Mouse (Mus musculus): ENCODE measurements around the gene Chst13. TPM values are rescaled to one million over a fixed set of nuclear protein-coding genes. Genes with fewer than 3 reads are reported as not detected.

Gene Chst13
- polyA plus RNA-seq, 1 experiment from 2014 or later, result 0.10 TPM

DNA sequence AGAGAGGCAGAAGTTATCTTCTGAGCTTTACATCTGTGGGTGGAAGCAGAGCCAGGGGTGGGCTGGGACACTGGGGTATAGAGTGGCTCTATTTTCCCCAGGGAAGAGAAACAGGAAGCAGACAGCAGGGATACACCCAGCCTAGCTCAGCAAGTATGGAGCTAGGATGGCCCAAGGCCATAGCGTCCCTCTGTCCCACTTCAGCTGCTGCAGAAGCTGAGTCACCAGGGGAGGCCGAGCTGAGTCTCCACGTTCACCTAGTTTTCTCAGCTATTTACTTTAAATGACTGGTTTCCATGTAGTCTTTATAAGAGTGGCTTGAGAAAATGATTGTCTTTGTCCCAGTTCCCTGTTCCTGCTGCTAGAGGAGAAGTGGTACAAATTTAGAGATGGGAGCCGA, 23.5 kb upstream of the Chst13 start:
- WGBS, result 70% methylated on average over 4 of the region's 4 CpGs
- ATAC-seq (ENCODE audit: insufficient number of reproducible peaks, low FRiP score), result no peak
- H3K36me3 ChIP-seq, result no peaks in the 10 kb centered on the region
- H3K27ac ChIP-seq (ENCODE audit: poor library complexity, severe bottlenecking), result no peak overlapping the region
- no peaks in the 10 kb centered on the region for H3K4me1 ChIP-seq (replicated peaks)
- H3K4me2 ChIP-seq, result no peak overlapping the region
- H3K9me3 ChIP-seq (replicated peaks), result no peaks in the 10 kb centered on the region
- no peak overlapping the region for H3K9ac ChIP-seq
- H3K4me3 ChIP-seq, result no peak overlapping the region
- H3K27me3 ChIP-seq (replicated peaks), result peaks cover 5% of the 10 kb centered on the region

DNA sequence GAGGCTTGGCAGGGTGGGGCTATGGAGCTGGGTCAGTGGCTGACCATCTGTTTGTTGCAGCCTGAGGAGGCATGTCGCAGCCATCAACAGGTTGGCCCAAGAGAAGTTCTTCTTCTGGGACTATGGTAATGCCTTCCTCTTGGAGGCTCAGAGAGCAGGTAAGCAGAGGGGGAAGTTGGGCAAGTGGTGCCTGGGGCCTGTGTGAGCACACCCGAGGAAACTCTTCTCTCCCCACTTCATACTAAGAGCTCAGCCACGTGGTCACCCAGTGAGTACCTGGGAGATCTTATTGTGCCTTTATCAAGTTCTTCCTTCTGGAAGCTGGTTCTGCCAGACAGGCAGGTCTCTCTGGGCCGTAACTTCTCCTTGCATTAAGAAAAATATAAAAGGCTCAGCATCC, 22.2 kb upstream of the Chst13 start:
- 75% methylated on average over 4 of the region's 4 CpGs for WGBS
- Histone ChIP-seq H3K4me2 (no peak overlapping the region), H3K27ac (ENCODE audit: poor library complexity, severe bottlenecking) (no peak overlapping the region), H3K4me3 (no peak overlapping the region), H3K9me3 (replicated peaks) (no peaks in the 10 kb centered on the region), H3K9ac (no peak overlapping the region), H3K36me3 (no peaks in the 10 kb centered on the region), H3K27me3 (replicated peaks) (peaks cover 7% of the 10 kb centered on the region), H3K4me1 (replicated peaks) (no peaks in the 10 kb centered on the region)
- no peak for ATAC-seq (ENCODE audit: insufficient number of reproducible peaks, low FRiP score)

DNA sequence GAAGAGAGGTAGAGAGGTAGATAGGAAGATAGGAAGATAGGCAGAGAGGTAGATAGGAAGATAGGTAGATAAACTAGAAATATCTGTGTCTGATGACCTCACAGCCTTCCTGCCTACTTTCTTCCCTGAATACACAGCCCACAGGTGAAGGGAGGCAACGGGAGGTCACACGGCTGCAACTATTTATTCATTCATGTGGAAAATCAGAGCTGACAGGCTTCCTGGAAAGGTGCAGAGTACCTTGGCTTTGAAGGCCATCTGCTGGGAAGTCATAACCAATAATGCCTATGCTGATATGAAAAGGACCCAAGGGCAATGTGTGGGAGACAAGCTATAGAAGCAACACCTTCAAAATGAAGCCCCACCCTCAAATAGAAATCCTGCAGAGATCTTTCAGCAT, 17.4 kb upstream of the Chst13 start:
- Histone ChIP-seq H3K4me2 (no peak overlapping the region), H3K27ac (ENCODE audit: poor library complexity, severe bottlenecking) (no peak overlapping the region), H3K36me3 (no peaks in the 10 kb centered on the region), H3K4me1 (replicated peaks) (no peaks in the 10 kb centered on the region), H3K9ac (no peak overlapping the region), H3K4me3 (no peak overlapping the region), H3K9me3 (replicated peaks) (no peaks in the 10 kb centered on the region), H3K27me3 (replicated peaks) (peaks cover 7% of the 10 kb centered on the region)
- ATAC-seq (ENCODE audit: insufficient number of reproducible peaks, low FRiP score), result no peak
- 69% methylated on average over 2 of the region's 2 CpGs for WGBS

DNA sequence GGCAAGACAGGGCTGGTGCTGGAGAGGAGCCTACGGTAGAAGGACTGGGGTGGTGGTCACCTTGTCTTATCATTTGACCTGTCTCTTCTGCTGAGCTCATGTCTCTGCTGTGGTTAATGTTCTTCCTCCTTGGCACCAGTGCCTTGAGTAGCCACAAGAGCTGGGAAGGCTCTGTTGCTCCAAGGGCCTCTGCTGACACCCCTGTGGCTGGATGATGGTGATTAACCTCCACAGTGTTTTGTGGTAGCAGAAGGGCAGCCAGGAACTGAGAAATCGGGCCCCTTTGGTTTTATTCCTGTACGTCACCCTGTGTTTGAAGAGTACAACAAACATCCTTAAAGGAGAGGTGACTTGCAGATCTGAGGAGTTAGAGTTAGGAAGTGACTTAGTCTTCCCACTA, 9.3 kb upstream of the Chst13 start:
- Histone ChIP-seq H3K9ac (no peak overlapping the region), H3K27me3 (replicated peaks) (0 out of 2 replicates have a peak, but pooled peaks cover 3% of the 10 kb centered on the region), H3K36me3 (no peaks in the 10 kb centered on the region), H3K27ac (ENCODE audit: poor library complexity, severe bottlenecking) (no peak overlapping the region), H3K4me1 (replicated peaks) (no peaks in the 10 kb centered on the region), H3K9me3 (replicated peaks) (no peaks in the 10 kb centered on the region), H3K4me3 (no peak overlapping the region), H3K4me2 (no peak overlapping the region)
- 77% methylated on average over 3 of the region's 3 CpGs for WGBS
- no peak for ATAC-seq (ENCODE audit: insufficient number of reproducible peaks, low FRiP score)

DNA sequence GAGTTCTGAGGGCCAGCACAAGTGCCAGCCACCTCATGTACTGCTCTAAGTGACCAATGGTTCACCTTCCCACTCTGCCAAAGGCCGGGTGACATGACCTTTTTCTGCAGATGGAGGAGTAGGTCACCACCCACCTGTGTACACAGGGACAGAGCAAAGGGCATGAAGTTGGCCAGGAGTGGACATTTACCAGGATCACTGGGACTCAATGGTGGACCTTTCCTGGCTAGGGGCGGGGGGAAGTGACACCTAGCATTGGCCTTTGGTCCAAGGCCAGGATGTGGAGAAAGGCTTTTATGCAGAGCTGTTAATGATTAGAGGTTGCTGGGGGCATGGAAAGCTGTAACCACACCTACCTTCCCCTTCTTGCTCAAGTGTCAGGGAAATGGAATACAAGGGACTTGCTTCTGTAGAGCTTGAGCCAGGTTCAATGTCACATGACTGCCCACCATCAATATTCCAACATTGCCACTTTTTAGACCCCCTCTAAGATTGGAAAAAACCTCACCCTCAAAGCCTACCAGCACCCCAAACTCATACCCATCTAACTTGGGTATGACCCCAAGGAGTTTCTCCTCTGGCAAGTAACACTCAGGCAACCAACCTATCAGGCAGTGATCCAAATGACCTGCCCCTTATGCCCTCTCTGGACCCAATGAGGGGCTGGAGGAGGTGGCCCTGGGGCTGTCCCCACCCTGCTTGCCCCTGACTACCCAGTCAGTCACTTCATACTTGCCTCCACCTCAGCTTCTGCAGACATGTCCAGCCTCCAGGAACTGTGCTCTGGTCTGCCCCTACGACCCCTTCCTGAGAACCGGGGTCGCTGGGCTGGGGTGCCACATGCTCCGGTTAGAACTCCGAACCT, 7.8 kb upstream of the Chst13 start, which contains the start of gene Uroc1:
Gene Uroc1, plus strand, starts transcription at position 724 of the 865 bp plus-strand sequence.
- Histone ChIP-seq H3K27me3 (replicated peaks) (peaks cover 3% of the 10 kb centered on the region; the same call in 1 of the 2 replicates), H3K4me1 (replicated peaks) (no peaks in the 10 kb centered on the region), H3K4me2 (no peak within 1 kb of the TSS), H3K36me3 (no peaks in the 10 kb centered on the region), H3K27ac (ENCODE audit: poor library complexity, severe bottlenecking) (no peak within 1 kb of the TSS), H3K9ac (no peak within 1 kb of the TSS), H3K4me3 (no peak within 1 kb of the TSS), H3K9me3 (replicated peaks) (no peaks in the 10 kb centered on the region)
- no peak for ATAC-seq (ENCODE audit: insufficient number of reproducible peaks, low FRiP score)
- WGBS, result 81% methylated on average over 7 of the region's 7 CpGs

DNA sequence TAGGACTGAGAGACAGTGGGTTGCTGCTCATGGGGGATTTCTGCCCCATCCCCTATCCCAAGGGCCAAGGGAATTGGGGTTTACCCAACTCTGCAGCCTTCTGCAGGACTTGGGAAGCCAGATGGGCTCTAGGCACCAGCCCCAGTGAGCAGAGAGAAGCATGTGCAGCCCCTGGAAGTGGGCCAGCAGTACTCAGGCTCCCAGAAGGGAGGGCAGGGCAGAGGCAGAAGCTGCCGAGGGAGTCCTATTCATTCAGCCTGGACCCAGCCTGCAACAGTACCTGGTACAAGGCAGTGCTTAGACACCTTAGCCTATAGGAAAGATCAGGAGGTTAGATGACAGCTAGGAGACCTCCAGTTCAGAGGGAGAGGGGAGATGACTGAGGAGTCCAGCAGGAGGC, 5.0 kb upstream of the Chst13 start:
- 26% methylated on average over 1 of the region's 1 CpGs for WGBS

DNA sequence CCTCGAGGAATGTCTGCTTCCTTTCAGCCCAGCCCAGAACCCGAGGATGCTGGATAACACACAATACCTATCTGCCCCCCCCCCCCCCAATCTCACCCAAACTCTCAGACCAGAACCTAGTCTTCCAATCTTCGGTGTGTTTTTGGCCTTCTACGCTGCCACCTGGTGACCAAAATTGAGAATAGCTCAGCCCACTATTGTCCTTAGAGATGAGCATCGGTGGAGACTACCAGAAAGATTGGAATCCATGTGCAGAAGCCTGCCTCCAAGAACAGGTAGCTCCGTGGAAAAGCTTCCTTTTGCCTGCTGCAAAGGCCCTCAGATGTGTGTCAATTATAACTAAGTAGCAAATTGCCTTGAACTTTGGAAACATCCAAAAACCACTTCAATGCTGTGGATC, 2.7 kb upstream of the Chst13 start:
- H3K27ac ChIP-seq (ENCODE audit: poor library complexity, severe bottlenecking), result no peak overlapping the region
- H3K9me3 ChIP-seq (replicated peaks), result no peaks in the 10 kb centered on the region
- no peak overlapping the region for H3K4me2 ChIP-seq
- H3K4me3 ChIP-seq, result no peak overlapping the region
- peaks cover 5% of the 10 kb centered on the region; the same call in 1 of the 2 replicates for H3K4me1 ChIP-seq (replicated peaks)
- 16% methylated on average over 6 of the region's 6 CpGs for WGBS
- no peak for ATAC-seq (ENCODE audit: insufficient number of reproducible peaks, low FRiP score)
- H3K36me3 ChIP-seq, result no peaks in the 10 kb centered on the region
- H3K9ac ChIP-seq, result no peak overlapping the region
- H3K27me3 ChIP-seq (replicated peaks), result peaks cover 28% of the 10 kb centered on the region

More for the DNA sequence above, 5.0 kb upstream of the Chst13 start:
- H3K36me3 ChIP-seq, result no peaks in the 10 kb centered on the region
- no peak overlapping the region for H3K9ac ChIP-seq
- ATAC-seq (ENCODE audit: insufficient number of reproducible peaks, low FRiP score), result no peak
- H3K9me3 ChIP-seq (replicated peaks), result no peaks in the 10 kb centered on the region
- H3K4me3 ChIP-seq, result no peak overlapping the region
- no peak overlapping the region for H3K27ac ChIP-seq (ENCODE audit: poor library complexity, severe bottlenecking)
- peaks cover 4% of the 10 kb centered on the region; the same call in 1 of the 2 replicates for H3K4me1 ChIP-seq (replicated peaks)
- no peak overlapping the region for H3K4me2 ChIP-seq
- peaks cover 11% of the 10 kb centered on the region for H3K27me3 ChIP-seq (replicated peaks)

DNA sequence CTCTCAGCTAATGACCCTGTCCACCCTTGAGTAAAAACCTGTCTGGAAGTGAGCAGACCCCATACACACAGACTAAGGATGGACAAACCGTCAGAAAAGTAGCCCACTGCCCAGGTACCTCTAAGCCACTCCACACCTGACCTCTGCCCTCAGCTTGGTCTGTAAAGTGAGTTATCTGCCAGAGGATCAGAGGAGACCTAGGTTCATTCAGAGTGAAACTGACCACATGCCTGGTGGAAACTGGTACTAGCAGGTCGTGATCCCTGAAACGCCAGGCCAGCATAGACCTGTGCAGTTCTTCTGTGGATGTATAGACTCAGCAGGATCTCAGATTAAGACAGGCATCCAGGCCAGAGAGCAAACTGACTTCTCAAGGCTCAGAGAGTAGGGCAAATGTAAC, 522 bp downstream of the Chst13 start:
- peak overlapping the region; percentile 67 for H3K4me2 ChIP-seq
- no peak for ATAC-seq (ENCODE audit: insufficient number of reproducible peaks, low FRiP score)
- H3K27ac ChIP-seq (ENCODE audit: poor library complexity, severe bottlenecking), result no peak overlapping the region
- H3K4me3 ChIP-seq, result no peak overlapping the region
- H3K27me3 ChIP-seq (replicated peaks), result peaks cover 28% of the 10 kb centered on the region
- H3K36me3 ChIP-seq, result no peaks in the 10 kb centered on the region
- H3K9ac ChIP-seq, result no peak overlapping the region
- no peaks in the 10 kb centered on the region for H3K9me3 ChIP-seq (replicated peaks)
- WGBS, result 49% methylated on average over 3 of the region's 3 CpGs
- H3K4me1 ChIP-seq (replicated peaks), result peaks cover 5% of the 10 kb centered on the region; the same call in 1 of the 2 replicates

DNA sequence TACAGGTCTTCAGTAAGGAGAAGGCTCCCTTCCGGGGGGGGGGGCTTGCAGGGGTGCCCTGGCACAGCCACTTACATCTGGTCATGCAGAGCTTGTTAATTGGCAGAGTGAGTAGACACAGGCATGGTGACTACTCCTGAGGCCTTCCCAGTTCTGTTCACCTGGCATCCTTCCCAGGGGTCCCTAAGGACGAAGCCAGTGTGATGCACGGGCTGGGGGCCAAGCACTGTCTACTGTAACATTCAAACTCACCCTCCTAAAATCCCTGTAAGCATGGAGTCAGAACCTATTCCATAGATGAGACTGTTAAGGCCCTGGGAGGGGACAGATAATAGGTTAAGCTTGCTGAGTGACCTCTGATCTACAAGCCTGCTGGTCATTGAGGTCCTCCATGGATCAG, 959 bp downstream of the Chst13 start:
- Histone ChIP-seq H3K27ac (ENCODE audit: poor library complexity, severe bottlenecking) (no peak overlapping the region), H3K9ac (no peak overlapping the region), H3K27me3 (replicated peaks) (peaks cover 28% of the 10 kb centered on the region), H3K9me3 (replicated peaks) (no peaks in the 10 kb centered on the region), H3K36me3 (no peaks in the 10 kb centered on the region), H3K4me1 (replicated peaks) (peaks cover 5% of the 10 kb centered on the region; the same call in 1 of the 2 replicates), H3K4me2 (no peak overlapping the region), H3K4me3 (no peak overlapping the region)
- no peak for ATAC-seq (ENCODE audit: insufficient number of reproducible peaks, low FRiP score)
- WGBS, result 67% methylated on average over 3 of the region's 3 CpGs

DNA sequence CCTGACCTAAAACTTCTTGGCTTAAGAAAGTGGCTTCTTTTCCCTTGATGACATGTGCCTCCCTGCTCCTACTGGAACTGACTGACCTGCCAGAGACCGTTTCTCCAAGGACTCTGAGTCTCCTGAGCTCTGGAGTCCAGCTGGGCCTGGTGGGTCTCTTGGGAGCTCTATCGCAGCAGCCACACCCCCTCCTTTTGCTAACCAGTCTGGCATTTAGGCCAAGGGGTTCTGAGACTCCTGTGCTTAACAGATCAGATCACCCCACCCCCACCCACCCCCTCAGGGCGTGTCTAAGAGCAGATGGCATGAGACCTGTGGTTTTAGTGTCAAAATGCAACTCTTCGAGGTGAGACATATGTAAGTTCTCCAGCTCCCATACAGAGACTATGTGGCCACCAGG, 3.2 kb downstream of the Chst13 start:
- no peak for ATAC-seq (ENCODE audit: insufficient number of reproducible peaks, low FRiP score)

DNA sequence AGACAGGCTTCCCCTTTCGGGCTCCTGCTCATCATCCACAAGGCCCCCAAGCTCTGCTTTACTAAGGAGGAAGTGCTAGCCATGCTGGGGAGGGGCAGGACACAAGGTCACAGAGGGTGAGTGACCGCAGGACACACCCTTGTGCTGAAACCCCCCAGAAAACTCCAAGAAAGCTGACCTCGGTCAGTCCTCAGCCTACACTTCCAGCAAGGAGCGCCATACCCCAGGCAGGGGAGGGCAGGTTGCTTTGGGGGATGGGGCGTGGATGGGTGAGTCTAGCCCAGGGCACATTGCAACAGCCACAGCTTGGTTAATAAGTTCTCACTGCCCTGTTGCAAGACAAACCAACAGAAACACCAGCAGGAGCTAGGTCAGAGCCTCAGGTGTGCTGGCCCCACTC, 4.6 kb downstream of the Chst13 start:
- Histone ChIP-seq H3K9ac (no peak overlapping the region), H3K4me1 (replicated peaks) (peaks cover 5% of the 10 kb centered on the region; the same call in 1 of the 2 replicates), H3K27me3 (replicated peaks) (peaks cover 21% of the 10 kb centered on the region), H3K27ac (ENCODE audit: poor library complexity, severe bottlenecking) (no peak overlapping the region), H3K9me3 (replicated peaks) (0 out of 2 replicates have a peak, but pooled peaks cover 7% of the 10 kb centered on the region), H3K4me2 (no peak overlapping the region), H3K36me3 (no peaks in the 10 kb centered on the region), H3K4me3 (no peak overlapping the region)
- ATAC-seq (ENCODE audit: insufficient number of reproducible peaks, low FRiP score), result no peak
- 72% methylated on average over 5 of the region's 5 CpGs for WGBS

More for the DNA sequence above, 3.2 kb downstream of the Chst13 start:
- peaks cover 28% of the 10 kb centered on the region for H3K27me3 ChIP-seq (replicated peaks)
- 36% methylated on average over 4 of the region's 4 CpGs for WGBS
- H3K9ac ChIP-seq, result no peak overlapping the region
- no peak overlapping the region for H3K4me2 ChIP-seq
- H3K4me1 ChIP-seq (replicated peaks), result peaks cover 5% of the 10 kb centered on the region; the same call in 1 of the 2 replicates
- H3K9me3 ChIP-seq (replicated peaks), result no peaks in the 10 kb centered on the region
- no peaks in the 10 kb centered on the region for H3K36me3 ChIP-seq
- no peak overlapping the region for H3K4me3 ChIP-seq
- no peak overlapping the region for H3K27ac ChIP-seq (ENCODE audit: poor library complexity, severe bottlenecking)
